Mouse (Mus musculus): Measurements from ENCODE around the gene Ehmt2.

GRCm38 (mm10) chr17:34899890-34900243, 1.6 kb downstream of the Ehmt2 start:
- TF ChIP-seq GATA1 (IDR thresholded peaks at IDR 0.05; ENCODE audit: low read length) (no peak), TAL1 (IDR thresholded peaks at IDR 0.05; ENCODE audit: low read length) (no peak)

All from erythroblast, embryonic 14.5 days (primary cell).